Mouse (Mus musculus) kidney, embryonic 16.5 days (tissue): ENCODE data around the gene Adra2b. TPM values are rescaled to one million over a fixed set of nuclear protein-coding genes. Genes with fewer than 3 reads are reported as not detected.

Source experiments
- ATAC-seq: fragments of 200-750 bp; cut with Nextera tagmentation; 2 replicates; pipeline ENCODE4 v1.8.0; 2017; ENCODE audit warnings: moderate TSS enrichment; ENCODE audit not compliant: low FRiP score, low TSS enrichment
- H3K27ac ChIP-seq: fragments of 300-500 bp; sonication (generic); 2 replicates; pipeline ENCODE4 v1.5.1; 2014; ENCODE audit warnings: low read length
- H3K27me3 ChIP-seq: fragments of 300-500 bp; sonication (generic); 2 replicates; pipeline ENCODE4 v1.6.1; 2014; ENCODE audit warnings: low read length, control low read depth, mixed read lengths; ENCODE audit not compliant: insufficient read depth
- H3K36me3 ChIP-seq: fragments of 300-500 bp; sonication (generic); 2 replicates; pipeline ENCODE4 v1.6.1; 2014; ENCODE audit warnings: low read length, control low read depth, mixed read lengths; ENCODE audit not compliant: insufficient read depth
- H3K4me1 ChIP-seq: fragments of 300-500 bp; sonication (generic); 2 replicates; pipeline ENCODE4 v1.6.1; 2014; ENCODE audit warnings: low read length, control low read depth, mixed read lengths; ENCODE audit not compliant: insufficient read depth
- H3K4me2 ChIP-seq: fragments of 300-500 bp; sonication (generic); replicated peaks from 2 replicates; pipeline ENCODE4 v1.6.1; 2014; ENCODE audit warnings: low read depth, low read length
- H3K4me3 ChIP-seq: fragments of 300-500 bp; sonication (generic); 2 replicates; pipeline ENCODE4 v1.5.1; 2014; ENCODE audit warnings: mild to moderate bottlenecking, low read length
- H3K9ac ChIP-seq: fragments of 300-500 bp; sonication (generic); replicated peaks from 2 replicates; pipeline ENCODE4 v1.6.1; 2014; ENCODE audit warnings: low read length
- H3K9me3 ChIP-seq: fragments of 300-500 bp; sonication (generic); 2 replicates; pipeline ENCODE4 v1.6.1; 2016; ENCODE audit warnings: low read length, control low read depth
- WGBS: fragments of 180-500 bp; shearing (Covaris S2); extraction: QIAGEN DNeasy Blood & Tissue Kit; methylation state at CpG from one replicate; pipeline ENCODE4 v1.1.7; 2014; 5-methylcytosine and 5-hydroxymethylcytosine counted together
- polyA plus RNA-seq: library from polyadenylated mRNA; unstranded; fragments of >200 nt; fragmentation: Nextera tagmentation; extraction: Ambion mirVana; gene quantifications from 2 replicates; pipeline ENCODE4 v1.2.1, GENCODE M21; 2015

Adra2b gene
- polyA plus RNA-seq, 1 experiment from 2014 or later = 7.8 TPM

DNA sequence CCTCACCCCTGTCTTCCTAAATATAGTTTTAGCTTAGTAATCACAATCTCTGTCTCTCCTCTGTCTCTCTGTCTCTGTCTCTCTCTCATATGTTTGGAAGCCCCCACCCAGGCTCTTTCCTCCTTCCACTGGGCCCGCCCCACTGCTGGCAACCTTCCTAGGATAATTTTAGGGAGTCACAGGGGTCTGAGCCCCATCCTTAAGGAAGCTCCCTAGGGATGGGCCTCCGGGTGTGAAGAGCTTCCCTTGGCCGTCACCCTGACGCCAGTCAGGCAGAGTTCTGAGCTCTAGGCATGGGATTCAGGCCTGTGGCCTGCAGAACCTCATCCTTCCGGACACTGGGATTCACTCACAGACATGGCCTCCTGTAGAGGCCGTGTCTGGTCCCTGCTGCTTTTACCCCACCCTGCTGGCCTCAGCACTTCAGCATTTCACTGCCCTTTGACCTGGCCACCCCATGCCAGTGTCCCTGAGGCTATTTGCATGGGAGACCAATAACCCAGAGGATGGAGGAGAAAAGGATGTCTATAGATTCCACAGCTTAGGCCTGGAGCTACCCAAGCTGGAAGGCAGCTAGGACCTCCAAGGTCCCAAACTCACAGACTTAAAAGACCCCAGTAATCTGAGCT lies 13.5 kb downstream of the Adra2b start:
- ATAC-seq = no peak
- WGBS = 72% methylated on average over 6 of the region's 6 CpGs
- H3K27ac ChIP-seq = no peak overlapping the region
- no peak overlapping the region for H3K4me3 ChIP-seq
- 0 out of 2 replicates have a peak, but pooled peaks cover 7% of the 10 kb centered on the region for H3K4me1 ChIP-seq
- no peak overlapping the region for H3K9ac ChIP-seq
- H3K36me3 ChIP-seq = no peaks in the 10 kb centered on the region
- no peaks in the 10 kb centered on the region for H3K27me3 ChIP-seq
- H3K4me2 ChIP-seq = no peak overlapping the region
- no peaks in the 10 kb centered on the region for H3K9me3 ChIP-seq

DNA sequence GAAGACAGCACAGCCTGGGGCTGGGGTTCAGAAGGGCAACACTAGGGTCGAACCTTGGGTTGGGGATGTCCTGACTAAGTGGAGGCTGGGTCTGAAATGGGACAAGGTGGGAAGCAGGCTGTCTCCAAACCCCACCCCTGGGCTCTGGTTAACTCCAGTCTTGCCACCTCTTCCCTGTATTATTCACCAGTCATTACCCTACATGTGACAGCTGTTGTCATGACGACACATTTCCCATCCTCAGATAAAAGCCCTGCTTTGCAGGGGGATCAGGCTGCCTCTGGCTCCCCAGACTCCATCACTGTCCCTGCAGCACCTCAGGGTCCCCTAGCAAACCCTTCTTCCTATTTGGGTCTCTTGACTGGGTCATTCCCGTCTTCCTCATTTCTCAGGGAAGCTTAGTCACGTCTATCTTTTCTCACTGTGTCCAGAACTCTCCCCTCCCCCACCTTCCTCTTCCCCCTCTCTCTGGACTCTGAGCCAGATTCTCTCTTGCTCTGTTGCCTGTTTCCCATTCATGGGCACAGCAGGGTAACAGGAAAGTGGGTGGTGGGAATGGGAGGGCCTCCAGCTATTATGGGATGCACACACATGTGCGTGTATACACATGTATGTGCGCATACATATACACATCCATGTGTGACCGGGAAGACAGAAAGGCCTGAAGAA lies 15.1 kb downstream of the Adra2b start:
- Histone ChIP-seq H3K36me3 (no peaks in the 10 kb centered on the region), H3K4me3 (no peak overlapping the region), H3K27me3 (no peaks in the 10 kb centered on the region), H3K27ac (no peak overlapping the region), H3K4me1 (0 out of 2 replicates have a peak, but pooled peaks cover 7% of the 10 kb centered on the region), H3K9ac (no peak overlapping the region), H3K9me3 (no peaks in the 10 kb centered on the region), H3K4me2 (no peak overlapping the region)
- ATAC-seq = no peak
- WGBS = 72% methylated on average over 7 of the region's 7 CpGs

GRCm38 (mm10) chr2:127378611-127378990 lies 15.6 kb downstream of the Adra2b start:
- H3K36me3 ChIP-seq = no peaks in the 10 kb centered on the region
- no peaks in the 10 kb centered on the region for H3K27me3 ChIP-seq
- no peaks in the 10 kb centered on the region for H3K9me3 ChIP-seq
- 0 out of 2 replicates have a peak, but pooled peaks cover 7% of the 10 kb centered on the region for H3K4me1 ChIP-seq
- H3K4me2 ChIP-seq = no peak overlapping the region
- H3K9ac ChIP-seq = no peak overlapping the region
- WGBS = 64% methylated on average over 7 of the region's 7 CpGs
- H3K4me3 ChIP-seq = no peak overlapping the region
- peak; percentile 25; the same call in 1 of the 2 replicates for ATAC-seq
- H3K27ac ChIP-seq = no peak overlapping the region

DNA sequence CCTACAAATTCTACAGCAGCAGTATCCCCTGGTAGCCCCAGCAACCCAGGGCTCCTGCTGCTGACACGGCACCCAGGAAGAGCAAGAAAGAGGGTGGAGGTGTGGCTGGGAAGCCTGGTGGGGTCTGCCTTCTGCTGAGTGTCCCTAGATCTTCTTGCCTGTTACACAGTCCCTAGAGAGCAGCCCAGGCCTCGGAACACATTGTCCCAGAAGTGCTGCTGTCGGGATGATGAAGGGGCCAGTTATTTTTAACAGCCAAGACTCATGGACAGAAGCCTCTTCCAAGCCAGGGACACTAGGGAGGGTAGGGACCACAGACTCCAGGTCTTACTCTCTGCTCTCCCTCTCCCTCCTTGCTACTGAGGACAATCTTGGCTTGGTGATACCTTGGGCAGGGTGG lies 16.2 kb downstream of the Adra2b start:
- Histone ChIP-seq H3K4me1 (0 out of 2 replicates have a peak, but pooled peaks cover 7% of the 10 kb centered on the region), H3K9ac (no peak overlapping the region), H3K36me3 (no peaks in the 10 kb centered on the region), H3K4me3 (no peak overlapping the region), H3K27me3 (no peaks in the 10 kb centered on the region), H3K4me2 (no peak overlapping the region), H3K27ac (no peak overlapping the region), H3K9me3 (no peaks in the 10 kb centered on the region)
- no peak for ATAC-seq
- WGBS = 51% methylated on average over 3 of the region's 3 CpGs

GRCm38 (mm10) chr2:127383881-127384280 lies 20.9 kb downstream of the Adra2b start:
- Histone ChIP-seq H3K4me1 (no peaks in the 10 kb centered on the region), H3K9me3 (no peaks in the 10 kb centered on the region), H3K4me2 (no peak overlapping the region), H3K4me3 (no peak overlapping the region), H3K27ac (no peak overlapping the region), H3K9ac (no peak overlapping the region), H3K27me3 (no peaks in the 10 kb centered on the region), H3K36me3 (no peaks in the 10 kb centered on the region)
- ATAC-seq = no peak
- WGBS = 64% methylated on average over 7 of the region's 7 CpGs

DNA sequence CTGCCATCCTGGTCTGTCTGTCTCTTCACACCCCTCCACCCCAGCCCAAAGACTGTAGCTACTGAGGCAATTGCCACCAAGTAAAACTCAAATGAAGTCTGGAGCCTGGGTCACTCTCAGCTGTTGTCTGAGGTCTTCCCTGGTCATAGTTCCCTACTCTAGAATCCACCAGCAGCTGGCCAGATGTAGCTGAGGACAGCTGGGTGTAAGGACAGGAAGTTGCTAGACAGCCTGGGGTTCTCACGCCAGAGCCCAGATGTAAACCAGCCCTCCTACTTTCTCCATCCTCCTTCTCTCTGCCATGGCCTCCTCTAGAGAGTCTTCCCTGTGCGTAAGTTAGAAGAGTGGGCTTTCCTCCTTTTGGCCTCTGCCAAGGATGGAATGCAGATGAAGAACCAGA lies 24.5 kb downstream of the Adra2b start:
- no peaks in the 10 kb centered on the region for H3K36me3 ChIP-seq
- no peaks in the 10 kb centered on the region for H3K9me3 ChIP-seq
- H3K27ac ChIP-seq = no peak overlapping the region
- H3K4me3 ChIP-seq = no peak overlapping the region
- 76% methylated on average over 2 of the region's 2 CpGs for WGBS
- H3K27me3 ChIP-seq = no peaks in the 10 kb centered on the region
- no peak overlapping the region for H3K9ac ChIP-seq
- no peak overlapping the region for H3K4me2 ChIP-seq
- H3K4me1 ChIP-seq = no peaks in the 10 kb centered on the region
- no peak for ATAC-seq

DNA sequence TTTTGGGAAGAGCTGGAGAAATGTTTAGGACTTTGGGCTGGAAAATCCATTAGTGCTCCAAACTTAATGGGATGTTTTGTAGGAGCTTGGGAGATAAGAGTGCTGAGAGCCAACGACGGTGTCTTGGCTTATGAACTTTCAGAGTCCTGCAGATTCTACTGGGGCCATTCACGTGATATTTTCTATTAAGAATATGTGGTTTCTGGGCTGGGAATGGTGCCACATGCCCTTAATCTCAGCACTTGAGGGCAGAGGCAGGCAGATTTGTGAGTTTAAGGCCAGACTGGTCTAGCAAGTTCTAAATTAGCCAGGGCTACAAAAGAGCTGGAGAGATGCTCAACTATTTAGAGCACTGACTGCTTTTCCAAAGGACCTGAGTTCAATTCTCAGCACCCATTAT lies 27.3 kb downstream of the Adra2b start:
- Histone ChIP-seq H3K36me3 (no peaks in the 10 kb centered on the region), H3K9ac (no peak overlapping the region), H3K4me2 (no peak overlapping the region), H3K9me3 (no peaks in the 10 kb centered on the region), H3K4me1 (peaks cover 5% of the 10 kb centered on the region; the same call in 1 of the 2 replicates), H3K27me3 (no peaks in the 10 kb centered on the region), H3K4me3 (no peak overlapping the region), H3K27ac (no peak overlapping the region)
- 74% methylated on average over 3 of the region's 3 CpGs for WGBS
- no peak for ATAC-seq

- Histone ChIP-seq H3K4me1 (peaks cover 5% of the 10 kb centered on the region; the same call in 1 of the 2 replicates), H3K4me2 (no peak overlapping the region), H3K9ac (no peak overlapping the region), H3K27me3 (no peaks in the 10 kb centered on the region), H3K36me3 (no peaks in the 10 kb centered on the region), H3K4me3 (no peak overlapping the region), H3K27ac (no peak overlapping the region), H3K9me3 (no peaks in the 10 kb centered on the region)
- no peak for ATAC-seq
- WGBS = 68% methylated on average over 4 of the region's 4 CpGs
Measured at GRCm38 (mm10) chr2:127390846-127391245, 27.8 kb downstream of the Adra2b start.

GRCm38 (mm10) chr2:127391323-127391722 lies 28.3 kb downstream of the Adra2b start:
- peaks cover 5% of the 10 kb centered on the region; the same call in 1 of the 2 replicates for H3K4me1 ChIP-seq
- no peaks in the 10 kb centered on the region for H3K36me3 ChIP-seq
- 68% methylated on average over 3 of the region's 3 CpGs for WGBS
- no peak overlapping the region for H3K4me3 ChIP-seq
- H3K9me3 ChIP-seq = no peaks in the 10 kb centered on the region
- H3K27me3 ChIP-seq = no peaks in the 10 kb centered on the region
- H3K4me2 ChIP-seq = no peak overlapping the region
- H3K27ac ChIP-seq = no peak overlapping the region
- ATAC-seq = no peak
- H3K9ac ChIP-seq = no peak overlapping the region

GRCm38 (mm10) chr2:127394606-127395161 lies 31.7 kb downstream of the Adra2b start:
- peaks cover 5% of the 10 kb centered on the region; the same call in 1 of the 2 replicates for H3K4me1 ChIP-seq
- H3K36me3 ChIP-seq = no peaks in the 10 kb centered on the region
- 71% methylated on average over 5 of the region's 5 CpGs for whole genome bisulfite sequencing
- no peak for ATAC-seq
- no peak overlapping the region for H3K27ac ChIP-seq
- no peaks in the 10 kb centered on the region for H3K27me3 ChIP-seq
- no peak overlapping the region for H3K4me2 ChIP-seq
- H3K9me3 ChIP-seq = no peaks in the 10 kb centered on the region
- no peak overlapping the region for H3K9ac ChIP-seq
- H3K4me3 ChIP-seq = no peak overlapping the region
